Mouse (Mus musculus): ENCODE measurements around the gene Pkn2. TPM values are rescaled to one million over a fixed set of nuclear protein-coding genes. Genes with fewer than 3 reads are reported as not detected.

The Pkn2 gene
- polyA plus RNA-seq, 1 experiment from 2014 or later = 14.3 TPM

GRCm38 (mm10) chr3:142743973-142744898 is 137.6 kb downstream of the Pkn2 start:
- 67% methylated on average over 21 of the region's 21 CpGs for WGBS (ENCODE audit: missing documents)
- no peaks in the 10 kb centered on the region for H3K36me3 ChIP-seq (ENCODE audit: inconsistent target)
- H3K4me3 ChIP-seq (ENCODE audit: inconsistent target) = no peak overlapping the region
- no peak overlapping the region for H3K27ac ChIP-seq
- no peaks in the 10 kb centered on the region for H3K79me2 ChIP-seq (ENCODE audit: inconsistent target)

Other genes starting within 250 kb of the Pkn2 start
- gene Kyat3, start 181.0 kb downstream of the Pkn2 start, polyA plus RNA-seq (2018) = 2.1 to 2.7 TPM (median 2.7 TPM) in 3 replicates
- gene Gtf2b, start 117.0 kb downstream of the Pkn2 start, polyA plus RNA-seq (2018) = 50.6 to 61.4 TPM (median 51.3 TPM) in 3 replicates